Mouse (Mus musculus) liver (tissue): Measurements from ENCODE around the gene Fam160b1.

Experiments used
- DNase-seq: peaks from one replicate; pipeline ENCODE4 v3.0.0-alpha.2; 2020; ENCODE audit warnings: mixed read lengths

Fam160b1 gene

GRCm38 (mm10) chr19:57344678-57345077, 15.8 kb upstream of the Fam160b1 start:
- DNase-seq = no peak

- no peak for DNase-seq
Observed at GRCm38 (mm10) chr19:57349096-57349495, 11.4 kb upstream of the Fam160b1 start.

- no peak for DNase-seq
Observed at GRCm38 (mm10) chr19:57352337-57352935, 8.0 kb upstream of the Fam160b1 start.

- no peak for DNase-seq
Observed at GRCm38 (mm10) chr19:57353228-57353627, 7.3 kb upstream of the Fam160b1 start.

- no peak for DNase-seq
Observed at GRCm38 (mm10) chr19:57354050-57354449, 6.4 kb upstream of the Fam160b1 start.

- DNase-seq = no peak
Observed at GRCm38 (mm10) chr19:57354715-57355114, 5.8 kb upstream of the Fam160b1 start.

GRCm38 (mm10) chr19:57355451-57356251, 4.8 kb upstream of the Fam160b1 start:
- DNase-seq = peak; percentile 47

GRCm38 (mm10) chr19:57356273-57356672, 4.2 kb upstream of the Fam160b1 start:
- DNase-seq = no peak

GRCm38 (mm10) chr19:57357244-57357643, 3.2 kb upstream of the Fam160b1 start:
- DNase-seq = no peak

GRCm38 (mm10) chr19:57357811-57358210, 2.7 kb upstream of the Fam160b1 start:
- DNase-seq = no peak

GRCm38 (mm10) chr19:57358322-57358721, 2.2 kb upstream of the Fam160b1 start:
- DNase-seq = peak; percentile 83

GRCm38 (mm10) chr19:57358836-57359598, 1.5 kb upstream of the Fam160b1 start:
- no peak for DNase-seq

GRCm38 (mm10) chr19:57359701-57360326, 666 bp upstream of the Fam160b1 start:
- peak; percentile 56 for DNase-seq

GRCm38 (mm10) chr19:57361131-57361938, 855 bp downstream of the Fam160b1 start:
- DNase-seq = peak; percentile 68

GRCm38 (mm10) chr19:57361939-57362307, 1.4 kb downstream of the Fam160b1 start:
- no peak for DNase-seq

- no peak for DNase-seq
Observed at GRCm38 (mm10) chr19:57362586-57362985, 2.1 kb downstream of the Fam160b1 start.

- no peak for DNase-seq
Observed at GRCm38 (mm10) chr19:57363076-57363475, 2.6 kb downstream of the Fam160b1 start.

GRCm38 (mm10) chr19:57363538-57363937, 3.1 kb downstream of the Fam160b1 start:
- no peak for DNase-seq

GRCm38 (mm10) chr19:57364942-57365673, 4.6 kb downstream of the Fam160b1 start:
- DNase-seq = no peak

- no peak for DNase-seq
Observed at GRCm38 (mm10) chr19:57366007-57366406, 5.5 kb downstream of the Fam160b1 start.

GRCm38 (mm10) chr19:57366626-57367025, 6.1 kb downstream of the Fam160b1 start:
- DNase-seq = no peak

GRCm38 (mm10) chr19:57367201-57367600, 6.7 kb downstream of the Fam160b1 start:
- DNase-seq = no peak
